Mouse (Mus musculus) lung, postnatal 14 days (tissue): ENCODE measurements around the gene Runx1.
A peak's percentile ranks its signal among the peaks of the same experiment; 100 is the strongest.

Experiments used
- DNase-seq: peaks from one replicate; pipeline ENCODE4 v3.0.0; 2021

The Runx1 gene

DNA sequence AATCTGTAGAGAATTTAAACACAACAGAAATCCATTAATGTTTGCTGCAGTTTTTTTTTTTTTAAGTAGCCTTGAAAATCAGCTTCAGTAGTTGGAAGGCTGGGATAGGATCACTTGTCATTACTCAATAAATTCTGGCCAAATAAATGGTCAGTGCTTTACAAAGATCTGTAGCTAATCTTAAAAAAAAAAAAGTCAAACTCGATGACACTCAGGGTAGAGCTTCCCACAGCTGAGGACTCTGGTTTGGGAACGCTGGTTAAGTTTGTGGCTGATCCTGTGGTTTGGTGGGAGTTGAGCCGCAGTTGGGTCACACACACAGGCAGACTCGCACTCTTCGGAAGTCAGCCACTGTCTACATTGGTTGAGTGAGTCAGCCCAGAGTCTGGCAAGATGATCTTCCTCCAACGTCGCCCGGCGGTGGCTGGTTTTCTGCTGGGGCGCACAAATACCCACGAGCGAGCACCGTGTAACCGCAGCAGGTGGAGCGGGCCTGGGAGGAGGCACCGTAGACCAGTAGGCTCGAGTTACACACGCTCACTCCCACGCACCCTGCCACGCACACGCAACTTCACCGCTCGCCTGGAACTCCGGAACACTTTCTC lies 129.4 kb downstream of the Runx1 start:
- peak; percentile 55 for DNase-seq

DNA sequence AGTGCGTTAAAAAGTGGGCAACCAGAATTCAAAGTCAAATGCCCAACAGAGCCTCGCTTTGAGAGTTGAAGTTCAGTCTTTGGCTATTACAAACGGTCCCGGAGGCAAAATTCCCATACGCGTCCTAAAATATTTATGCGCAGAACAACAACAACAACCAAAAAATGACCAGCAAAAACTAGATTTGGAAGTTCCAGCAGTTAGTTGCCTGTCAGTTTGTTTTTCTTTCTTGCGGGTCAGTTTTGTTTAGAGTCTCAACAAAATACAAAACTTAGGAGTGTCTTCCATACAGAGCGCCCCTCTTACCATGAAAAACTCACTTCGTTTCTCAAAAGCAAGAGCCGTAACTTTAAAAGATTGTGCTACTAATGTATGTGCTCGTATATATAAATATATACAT lies 130.0 kb downstream of the Runx1 start:
- no peak for DNase-seq

- DNase-seq: peak; percentile 42
Measured at GRCm38 (mm10) chr16:92695200-92695921, 130.6 kb downstream of the Runx1 start.

DNA sequence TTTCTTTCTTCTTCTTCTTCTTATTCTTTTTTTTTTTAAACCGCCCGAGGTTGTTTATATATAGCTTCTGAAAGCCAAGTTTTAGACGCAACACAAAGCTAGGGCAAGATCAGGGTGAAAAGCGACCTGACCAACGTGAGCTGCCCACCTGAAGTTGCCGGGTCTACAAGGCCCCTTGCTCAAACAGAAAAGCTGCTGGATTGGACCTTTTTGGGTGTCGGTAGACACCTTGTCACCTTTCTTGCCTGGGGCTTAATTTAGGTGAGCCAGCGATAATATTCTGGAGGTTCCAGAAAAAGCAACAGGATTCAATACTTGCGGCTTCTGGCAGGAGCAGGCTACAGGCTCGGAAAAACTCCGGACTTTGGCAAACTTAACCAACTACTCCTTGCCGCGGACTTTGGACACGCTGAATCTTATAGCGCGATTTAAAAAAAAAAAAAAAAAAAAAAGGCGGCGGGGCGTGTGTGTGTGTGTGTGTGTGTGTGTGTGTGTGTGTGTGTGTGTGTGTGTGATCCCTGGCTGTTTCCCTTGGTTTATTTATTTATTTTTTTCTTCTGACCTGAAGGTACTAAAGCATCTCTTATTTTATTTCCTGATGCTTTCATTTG lies 131.3 kb downstream of the Runx1 start:
- DNase-seq: no peak

GRCm38 (mm10) chr16:92690759-92691158 lies 135.2 kb downstream of the Runx1 start:
- no peak for DNase-seq

DNA sequence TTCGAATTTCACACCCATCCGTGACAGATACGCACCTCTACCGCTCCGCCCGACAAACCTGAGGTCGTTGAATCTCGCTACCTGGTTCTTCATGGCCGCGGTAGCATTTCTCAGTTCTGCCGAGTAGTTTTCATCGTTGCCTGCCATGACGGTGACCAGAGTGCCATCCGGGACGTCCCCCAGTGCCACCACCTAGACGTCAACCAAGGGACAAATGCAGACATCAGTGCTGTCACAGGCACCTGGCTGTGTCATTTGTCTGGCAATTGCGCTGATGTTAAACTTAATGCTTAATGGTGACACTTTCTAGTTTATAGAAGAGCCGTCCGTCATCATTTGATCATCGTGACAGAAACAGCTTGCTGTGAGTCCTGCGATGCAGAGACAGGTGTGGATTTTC lies 137.0 kb downstream of the Runx1 start:
- DNase-seq: no peak

DNA sequence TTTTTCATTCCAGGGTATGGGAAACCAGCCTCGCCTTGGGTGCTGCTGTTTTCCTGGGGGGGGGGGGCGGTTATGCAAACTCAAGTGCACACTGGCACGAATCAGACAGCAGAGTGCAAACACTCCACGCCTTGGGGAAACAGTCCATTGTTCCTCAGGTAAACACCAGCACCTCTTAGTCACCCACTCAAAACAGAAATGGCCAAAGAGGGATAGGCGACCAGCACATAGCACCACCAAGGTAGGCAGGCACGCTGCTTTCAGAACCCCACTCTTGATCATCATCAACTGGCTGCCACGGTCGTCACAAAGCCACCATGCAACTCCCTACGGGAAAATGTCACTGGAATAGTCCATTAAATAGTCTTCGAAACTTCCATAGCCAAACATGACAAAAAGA lies 139.0 kb downstream of the Runx1 start:
- DNase-seq: peak; percentile 46

GRCm38 (mm10) chr16:92685766-92686315 lies 140.1 kb downstream of the Runx1 start:
- no peak for DNase-seq

GRCm38 (mm10) chr16:92684423-92685211 lies 141.3 kb downstream of the Runx1 start:
- no peak for DNase-seq

GRCm38 (mm10) chr16:92676630-92677029 lies 149.3 kb downstream of the Runx1 start:
- DNase-seq: peak; percentile 60

- DNase-seq: no peak
Measured at GRCm38 (mm10) chr16:92675677-92676076, 150.3 kb downstream of the Runx1 start.

GRCm38 (mm10) chr16:92674916-92675450 lies 151.0 kb downstream of the Runx1 start:
- no peak for DNase-seq

GRCm38 (mm10) chr16:92674121-92674816 lies 151.7 kb downstream of the Runx1 start:
- no peak for DNase-seq

DNA sequence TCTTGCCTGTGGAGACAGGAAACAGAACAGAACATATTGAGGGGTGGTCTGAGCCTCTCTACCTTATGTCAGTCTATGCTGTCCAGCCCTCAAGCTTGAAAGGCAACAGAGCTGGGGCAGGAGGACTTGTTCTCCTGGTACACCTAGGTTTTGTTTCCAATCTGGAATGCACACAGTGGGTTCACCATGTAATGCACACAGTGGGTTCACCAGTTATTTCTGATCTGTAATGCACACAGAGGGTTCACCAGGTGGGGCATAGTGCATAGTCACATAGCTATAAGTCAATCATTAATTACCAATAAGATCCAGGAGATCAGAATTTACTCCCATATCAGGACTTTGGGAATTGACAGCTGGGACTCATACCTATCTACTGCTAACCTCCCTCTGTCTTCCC lies 157.1 kb downstream of the Runx1 start:
- DNase-seq: no peak

- no peak for DNase-seq
Measured at GRCm38 (mm10) chr16:92661757-92662156, 164.2 kb downstream of the Runx1 start.

DNA sequence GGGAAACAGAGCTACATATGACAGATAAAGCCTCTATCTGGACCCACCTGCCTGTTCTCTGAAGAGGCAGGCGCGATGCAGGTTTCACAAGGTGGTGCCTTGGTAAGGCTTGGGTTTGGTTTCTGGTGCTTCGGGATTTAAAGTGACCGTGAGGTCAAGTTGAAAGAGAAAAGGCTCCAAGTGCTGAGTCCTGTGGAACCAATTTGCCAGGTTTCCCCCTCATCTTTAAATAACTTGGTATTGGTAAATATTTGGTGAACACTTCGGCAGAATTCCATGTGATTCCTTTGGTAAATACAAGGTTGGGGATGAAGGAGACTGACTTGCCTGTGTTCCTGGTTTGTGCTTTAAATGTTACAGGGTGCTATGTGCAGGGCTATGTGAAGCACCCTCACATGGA lies 169.2 kb downstream of the Runx1 start:
- DNase-seq: no peak

DNA sequence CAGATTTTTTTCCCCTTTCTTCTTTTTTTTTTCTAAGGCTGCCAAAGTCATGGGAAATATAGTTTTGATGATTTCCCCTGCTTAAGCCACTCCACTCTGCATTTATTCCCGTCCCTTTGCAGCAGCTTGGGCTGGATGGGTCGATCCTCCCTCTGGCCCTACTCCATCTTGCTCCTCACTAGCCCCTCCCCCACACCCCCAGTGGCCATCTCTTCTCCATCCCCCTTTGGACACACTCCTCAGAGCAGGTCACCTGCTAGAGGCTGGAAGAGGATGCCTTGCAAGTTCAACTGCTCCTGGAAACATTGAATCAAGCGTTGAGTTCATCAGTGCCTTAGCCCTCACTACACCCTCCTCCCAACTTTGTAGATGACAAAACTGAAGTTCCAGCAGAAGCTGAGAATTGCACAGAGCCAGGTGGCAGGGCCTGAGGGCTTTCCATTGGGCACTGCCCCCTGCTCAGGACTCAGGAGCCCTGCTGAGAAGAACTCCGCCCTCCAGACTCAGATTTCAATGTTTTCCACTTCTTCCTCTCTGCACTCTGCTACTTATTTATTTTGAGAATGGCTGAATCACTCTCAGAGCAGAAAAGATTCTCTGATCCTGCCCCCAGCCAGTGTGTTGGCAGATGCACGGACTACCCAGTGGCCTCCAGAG lies 171.5 kb downstream of the Runx1 start:
- no peak for DNase-seq

- DNase-seq: no peak
Measured at GRCm38 (mm10) chr16:92653816-92654215, 172.1 kb downstream of the Runx1 start.

DNA sequence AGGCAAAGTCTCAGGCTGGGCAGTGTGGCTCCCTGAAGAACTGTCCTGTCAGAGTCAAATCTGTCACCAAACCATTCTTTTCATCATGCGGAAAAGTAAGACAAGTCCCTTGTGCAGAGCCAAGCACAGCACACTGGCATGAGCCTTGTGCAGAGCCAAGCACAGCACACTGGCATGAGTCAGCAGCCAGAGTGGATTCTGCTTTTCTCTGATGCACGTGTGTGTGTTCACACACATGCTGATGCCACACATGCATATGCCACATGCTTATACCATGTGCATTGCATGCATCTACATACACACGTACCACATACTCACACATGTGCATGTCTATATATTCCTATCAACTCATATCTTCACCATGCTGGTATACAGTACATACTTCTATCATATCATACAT lies 174.7 kb downstream of the Runx1 start:
- no peak for DNase-seq

- DNase-seq: no peak
Measured at GRCm38 (mm10) chr16:92646153-92646552, 179.8 kb downstream of the Runx1 start.

- DNase-seq: peak; percentile 41
Measured at GRCm38 (mm10) chr16:92645423-92646115, 180.4 kb downstream of the Runx1 start.
